Mouse (Mus musculus) G1E-ER4 (cell line): ENCODE data around the gene Olfr1367. TPM values are rescaled to one million over a fixed set of nuclear protein-coding genes. Genes with fewer than 3 reads are reported as not detected.

Experiments
- GATA1 ChIP-seq: IDR thresholded peaks from one replicate; pipeline ENCODE4 v1.8.0; 2012; ENCODE audit warnings: low read length, inconsistent platforms
- polyA plus RNA-seq: library from polyadenylated mRNA; stranded (reverse); fragments of >175 nt; gene quantifications from 2 replicates; pipeline ENCODE4 v1.2.3, GENCODE M21; 2012

Gene Olfr1367
- polyA plus RNA-seq, 1 experiment: not detected

GRCm38 (mm10) chr13:21363719-21364118 lies 17.0 kb downstream of the Olfr1367 start:
- no peak for TF ChIP-seq GATA1

GRCm38 (mm10) chr13:21366635-21367034 lies 19.9 kb downstream of the Olfr1367 start:
- TF ChIP-seq GATA1: no peak

- no peak for TF ChIP-seq GATA1
Measured at GRCm38 (mm10) chr13:21372700-21373099, 26.0 kb downstream of the Olfr1367 start.

GRCm38 (mm10) chr13:21377773-21378172 lies 31.1 kb downstream of the Olfr1367 start:
- TF ChIP-seq GATA1: no peak

GRCm38 (mm10) chr13:21395211-21395610 lies 48.5 kb downstream of the Olfr1367 start:
- no peak for TF ChIP-seq GATA1

- no peak for TF ChIP-seq GATA1
Measured at GRCm38 (mm10) chr13:21395623-21396022, 48.9 kb downstream of the Olfr1367 start.

- no peak for TF ChIP-seq GATA1
Measured at GRCm38 (mm10) chr13:21397486-21397885, 50.8 kb downstream of the Olfr1367 start.

Other genes with a start within 250 kb of the Olfr1367 start
- not detected in 2 replicates for gene Olfr1369-ps1, start 235.4 kb upstream of the Olfr1367 start, polyA plus RNA-seq
- not detected in 2 replicates for gene Olfr263, start 217.3 kb upstream of the Olfr1367 start, polyA plus RNA-seq
- gene Olfr1368, start 201.0 kb upstream of the Olfr1367 start, polyA plus RNA-seq: not detected in 2 replicates
- gene Trim27, start 167.5 kb upstream of the Olfr1367 start, polyA plus RNA-seq: 143 and 180 TPM in 2 replicates
- gene Gpx5, start 54.2 kb upstream of the Olfr1367 start, polyA plus RNA-seq: not detected in 2 replicates
- not detected in 2 replicates for gene Gpx6, start 34.8 kb upstream of the Olfr1367 start, polyA plus RNA-seq
- 2.9 and 3.9 TPM in 2 replicates for gene Zscan12, start 15.9 kb downstream of the Olfr1367 start, polyA plus RNA-seq
- gene Zkscan3, start 55.8 kb downstream of the Olfr1367 start, polyA plus RNA-seq: 3.7 and 4.9 TPM in 2 replicates
- gene Pgbd1, start 94.1 kb downstream of the Olfr1367 start, polyA plus RNA-seq: 0.17 and 0.22 TPM in 2 replicates
- 2.7 and 3.1 TPM in 2 replicates for gene Zscan26, start 106.8 kb downstream of the Olfr1367 start, polyA plus RNA-seq
- 1.1 and 1.9 TPM in 2 replicates for gene Nkapl, start 121.6 kb downstream of the Olfr1367 start, polyA plus RNA-seq
- not detected in 2 replicates for gene Zkscan4, start 132.0 kb downstream of the Olfr1367 start, polyA plus RNA-seq
- not detected in 2 replicates for gene Gm10065, start 132.5 kb downstream of the Olfr1367 start, polyA plus RNA-seq
- 0.04 TPM in 1 of 2 replicates, not detected in the other for gene AK157302, start 148.3 kb downstream of the Olfr1367 start, polyA plus RNA-seq
- gene Gm11273, start 154.5 kb downstream of the Olfr1367 start, polyA plus RNA-seq: 16.7 and 23.3 TPM in 2 replicates
- gene Zkscan8, start 184.2 kb downstream of the Olfr1367 start, polyA plus RNA-seq: 5.9 and 6.2 TPM in 2 replicates
- gene Olfr1366, start 195.9 kb downstream of the Olfr1367 start, polyA plus RNA-seq: not detected in 2 replicates
- gene Olfr1535, start 213.0 kb downstream of the Olfr1367 start, polyA plus RNA-seq: not detected in 2 replicates
- not detected in 2 replicates for gene Olfr1364, start 234.8 kb downstream of the Olfr1367 start, polyA plus RNA-seq